Mouse (Mus musculus) midbrain, postnatal 0 days (tissue): ENCODE measurements at regions not wholly inside any gene's neighbourhood (a gene's known extent, or its start where the extent isn't known, plus 50 kb on each side); places are given as distances from the start of the nearest gene placed in this dataset.

Experiments
- ATAC-seq: fragments of 200-750 bp; cut with Nextera tagmentation; 2 replicates; pipeline ENCODE4 v1.8.0; 2017; ENCODE audit warnings: moderate number of reproducible peaks, mild to moderate bottlenecking, moderate TSS enrichment, moderate library complexity; ENCODE audit not compliant: low FRiP score
- DNase-seq: peaks from one replicate; pipeline ENCODE4 v3.0.0-alpha.2; 2015; ENCODE audit warnings: low spot score
- H3K27ac ChIP-seq: fragments of 300-500 bp; sonication (generic); 2 replicates; pipeline ENCODE4 v1.5.1; 2014; ENCODE audit warnings: low read depth, mild to moderate bottlenecking, low read length, mixed read lengths
- H3K27me3 ChIP-seq: fragments of 300-500 bp; sonication (generic); 2 replicates; pipeline ENCODE4 v1.6.1; 2014; ENCODE audit warnings: low read length, control low read depth, mixed read lengths; ENCODE audit not compliant: insufficient read depth
- H3K36me3 ChIP-seq: fragments of 300-500 bp; sonication (generic); 2 replicates; pipeline ENCODE4 v1.6.1; 2014; ENCODE audit warnings: low read length, control low read depth, mixed read lengths; ENCODE audit not compliant: insufficient read depth
- H3K4me1 ChIP-seq: fragments of 300-500 bp; sonication (generic); 2 replicates; pipeline ENCODE4 v1.6.1; 2014; ENCODE audit warnings: mild to moderate bottlenecking, control low read depth, antibody characterized with exemption, low read length, mixed read lengths; ENCODE audit not compliant: insufficient read depth
- H3K4me2 ChIP-seq: fragments of 300-500 bp; sonication (generic); 2 replicates; pipeline ENCODE4 v1.6.1; 2014; ENCODE audit warnings: low read depth, mild to moderate bottlenecking, low read length, mixed read lengths; ENCODE audit not compliant: poor library complexity, severe bottlenecking
- H3K4me3 ChIP-seq: fragments of 300-500 bp; sonication (generic); 2 replicates; pipeline ENCODE4 v1.5.1; 2014; ENCODE audit warnings: low read depth, mild to moderate bottlenecking, low read length, moderate library complexity
- H3K9ac ChIP-seq: fragments of 300-500 bp; sonication (generic); replicated peaks from 2 replicates; pipeline ENCODE4 v1.6.1; 2014; ENCODE audit warnings: mild to moderate bottlenecking, low read length, moderate library complexity, mixed read lengths; ENCODE audit not compliant: poor library complexity, severe bottlenecking
- H3K9me3 ChIP-seq: fragments of 300-500 bp; sonication (generic); 2 replicates; pipeline ENCODE4 v1.6.1; 2016; ENCODE audit warnings: low read length, control low read depth
- CTCF ChIP-seq: IDR thresholded peaks from 2 replicates; pipeline ENCODE4 v1.5.1; 2016; ENCODE audit warnings: antibody characterized with exemption, mild to moderate bottlenecking
- WGBS: fragments of 180-500 bp; shearing (Covaris S2); extraction: QIAGEN DNeasy Blood & Tissue Kit; methylation state at CpG from one replicate; pipeline ENCODE4 v1.1.7; 2014; 5-methylcytosine and 5-hydroxymethylcytosine counted together

DNA sequence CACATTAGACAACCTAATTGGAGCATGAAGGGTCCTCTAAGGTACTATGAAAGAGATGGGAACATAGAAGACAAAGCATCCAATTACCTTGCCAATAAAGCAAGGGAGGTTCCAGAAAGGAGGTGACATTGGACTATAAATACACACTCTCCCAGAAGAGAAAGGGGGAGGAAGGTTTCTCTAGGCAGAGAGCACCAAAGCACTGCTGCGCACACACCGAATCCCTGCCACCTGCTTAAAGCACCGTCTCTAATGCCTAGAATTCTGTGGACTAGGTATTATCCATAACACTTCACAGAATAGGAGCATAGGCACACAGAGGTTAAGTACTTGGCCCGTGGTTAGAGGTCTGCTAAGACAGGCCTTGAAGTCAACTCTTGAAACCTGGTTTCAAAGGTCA, 107.8 kb upstream of the Jun start:
- 92% methylated on average over 4 of the region's 4 CpGs for WGBS
- Histone ChIP-seq H3K9ac (no peak overlapping the region), H3K27me3 (no peaks in the 10 kb centered on the region), H3K27ac (no peak overlapping the region), H3K4me2 (no peak overlapping the region), H3K36me3 (no peaks in the 10 kb centered on the region), H3K4me3 (no peak overlapping the region), H3K4me1 (peaks cover 6% of the 10 kb centered on the region; the same call in 1 of the 2 replicates), H3K9me3 (no peaks in the 10 kb centered on the region)
- no peak for TF ChIP-seq CTCF
- ATAC-seq: no peak
- no peak for DNase-seq

- H3K9ac ChIP-seq: no peak overlapping the region
- H3K9me3 ChIP-seq: no peaks in the 10 kb centered on the region
- no peaks in the 10 kb centered on the region for H3K36me3 ChIP-seq
- 76% methylated on average over 3 of the region's 3 CpGs for WGBS
- no peak overlapping the region for H3K27ac ChIP-seq
- no peak overlapping the region; the same call in 1 of the 2 replicates for H3K4me3 ChIP-seq
- peak overlapping the region; percentile 92; the same call in 1 of the 2 replicates for H3K4me2 ChIP-seq
- no peaks in the 10 kb centered on the region for H3K27me3 ChIP-seq
- peaks cover 6% of the 10 kb centered on the region; the same call in 1 of the 2 replicates for H3K4me1 ChIP-seq
- no peak for DNase-seq
- no peak for ATAC-seq
- no peak for TF ChIP-seq CTCF
These were observed 108.4 kb upstream of the Jun start for GRCm38 (mm10) chr4:95160465-95160864.

GRCm38 (mm10) chr4:95160912-95161669, 109.1 kb upstream of the Jun start:
- Histone ChIP-seq H3K27ac (peak overlapping the region; percentile 66), H3K9ac (peak overlapping the region; percentile 76), H3K4me1 (peaks cover 6% of the 10 kb centered on the region; the same call in 1 of the 2 replicates), H3K36me3 (no peaks in the 10 kb centered on the region), H3K4me2 (peak overlapping the region; percentile 92), H3K27me3 (no peaks in the 10 kb centered on the region), H3K9me3 (no peaks in the 10 kb centered on the region), H3K4me3 (peak overlapping the region; percentile 62)
- 2% methylated on average over 53 of the region's 53 CpGs for WGBS
- TF ChIP-seq CTCF: peak; percentile 65
- peak; percentile 91 for ATAC-seq
- peak; percentile 89 for DNase-seq

- H3K27me3 ChIP-seq: no peaks in the 10 kb centered on the region
- H3K9me3 ChIP-seq: no peaks in the 10 kb centered on the region
- no peaks in the 10 kb centered on the region for H3K36me3 ChIP-seq
- peaks cover 6% of the 10 kb centered on the region; the same call in 1 of the 2 replicates for H3K4me1 ChIP-seq
- peak overlapping the region; percentile 62 for H3K4me3 ChIP-seq
- peak overlapping the region; percentile 66 for H3K27ac ChIP-seq
- no peak for TF ChIP-seq CTCF
- WGBS: 22% methylated on average over 7 of the region's 7 CpGs
- DNase-seq (no peak), ATAC-seq (no peak)
- peak overlapping the region; percentile 92 for H3K4me2 ChIP-seq
- peak overlapping the region; percentile 76 for H3K9ac ChIP-seq
These were observed 109.6 kb upstream of the Jun start for GRCm38 (mm10) chr4:95161670-95162020.

GRCm38 (mm10) chr4:95162386-95163090, 110.5 kb upstream of the Jun start:
- Histone ChIP-seq H3K27ac (no peak overlapping the region), H3K4me1 (peaks cover 6% of the 10 kb centered on the region; the same call in 1 of the 2 replicates), H3K4me2 (no peak overlapping the region), H3K4me3 (no peak overlapping the region), H3K9me3 (no peaks in the 10 kb centered on the region), H3K27me3 (no peaks in the 10 kb centered on the region), H3K36me3 (no peaks in the 10 kb centered on the region), H3K9ac (no peak overlapping the region)
- ATAC-seq (no peak), DNase-seq (no peak)
- TF ChIP-seq CTCF: no peak
- 79% methylated on average over 9 of the region's 9 CpGs for WGBS

DNA sequence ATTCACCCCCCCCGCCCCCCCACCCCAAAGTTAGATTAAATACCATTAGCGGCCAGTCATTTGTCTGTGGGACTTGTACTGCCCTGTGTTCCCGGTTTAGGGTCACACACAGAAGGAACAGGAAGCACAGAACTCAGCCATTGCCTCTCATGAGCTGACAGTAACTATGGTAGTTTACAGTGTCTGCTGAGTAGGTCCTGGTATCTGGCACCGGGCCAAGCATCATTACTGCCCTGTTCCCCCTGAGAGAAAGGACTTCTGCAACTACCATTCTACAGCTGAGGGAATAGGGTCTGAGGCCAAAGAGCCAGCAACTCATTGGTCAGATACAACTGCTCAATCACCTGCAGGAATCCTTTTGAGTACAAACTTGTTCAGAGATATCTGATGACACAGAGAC, 111.4 kb upstream of the Jun start:
- Histone ChIP-seq H3K27ac (no peak overlapping the region), H3K9ac (no peak overlapping the region), H3K36me3 (no peaks in the 10 kb centered on the region), H3K4me3 (no peak overlapping the region), H3K9me3 (no peaks in the 10 kb centered on the region), H3K4me2 (no peak overlapping the region), H3K4me1 (peaks cover 6% of the 10 kb centered on the region; the same call in 1 of the 2 replicates), H3K27me3 (no peaks in the 10 kb centered on the region)
- no peak for TF ChIP-seq CTCF
- DNase-seq (no peak), ATAC-seq (no peak)
- 84% methylated on average over 4 of the region's 4 CpGs for WGBS
